Mouse (Mus musculus): Measurements from ENCODE around the gene Foxf1.

DNA sequence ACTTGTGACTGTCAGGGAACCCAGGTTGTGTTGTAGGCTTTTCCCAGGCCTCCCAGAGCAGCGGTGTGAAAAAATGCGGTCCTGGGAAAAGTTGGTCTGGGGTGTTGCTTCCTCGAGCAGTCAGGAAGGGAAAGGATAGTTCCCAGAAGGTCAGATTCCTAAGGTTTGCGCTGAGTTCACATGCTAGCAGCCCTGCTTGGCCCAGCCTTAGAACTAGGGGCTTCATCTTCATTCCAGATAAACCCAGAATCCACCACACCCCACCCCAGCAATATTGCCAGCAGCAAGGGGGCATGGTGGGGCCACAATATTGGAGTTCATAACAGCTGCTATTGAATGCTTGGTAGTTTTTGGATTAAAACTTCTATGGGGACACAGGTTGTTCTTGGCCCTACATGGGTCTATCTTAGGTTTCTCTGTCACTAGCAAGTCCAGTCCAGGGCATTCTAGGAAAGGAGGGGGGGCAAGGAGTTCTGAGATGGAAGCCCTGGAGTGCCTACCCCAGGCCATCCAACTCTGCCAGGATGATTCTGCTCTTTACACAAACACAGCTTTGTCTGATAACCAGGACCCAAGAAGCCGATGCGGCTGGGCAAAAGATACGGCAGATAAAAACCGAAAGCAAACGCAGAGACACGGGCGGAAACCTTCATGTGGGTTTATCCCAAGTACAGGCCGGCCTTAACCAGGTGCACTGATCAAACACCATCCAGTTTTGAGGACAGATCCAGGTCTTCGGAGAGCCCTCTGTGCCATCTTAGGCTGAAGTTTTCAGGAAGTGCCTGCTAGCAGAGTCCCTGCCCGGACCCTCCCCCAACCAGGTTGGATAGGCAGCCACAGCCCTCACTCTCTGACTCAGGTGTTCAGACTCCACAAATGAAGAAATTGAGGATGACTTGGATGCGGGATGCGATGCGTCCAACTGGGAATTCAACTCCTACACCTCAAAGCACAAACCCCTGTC, 36.6 kb downstream of the Foxf1 start:
- TF ChIP-seq CTCF (IDR thresholded peaks at IDR 0.05; ENCODE audit: low read depth, low read length) (no peak), TAL1 (conservative IDR thresholded peaks at IDR 0.05; ENCODE audit: low read depth, low read length) (no peak), POLR2AphosphoS5 (IDR thresholded peaks at IDR 0.05; ENCODE audit: insufficient replicate concordance, low read depth, low read length) (no peak)
